Mouse (Mus musculus): Measurements from ENCODE around the gene Gm20388. TPM values are rescaled to one million over a fixed set of nuclear protein-coding genes. Genes with fewer than 3 reads are reported as not detected.

Gene Gm20388
- total and polyA plus RNA-seq, 2 experiments from 2014 or later = 17.3 TPM; not detected in 1

GRCm38 (mm10) chr8:120336087-120336380 lies 425.4 kb downstream of the Gm20388 start:
- Histone ChIP-seq H3K4me1 (ENCODE audit: control insufficient read depth, insufficient read depth) (peaks cover 33% of the 10 kb centered on the region), H3K4me2 (ENCODE audit: low read depth, low read length) (no peak overlapping the region), H3K36me3 (replicated peaks; ENCODE audit: control insufficient read depth, insufficient read depth, low read length) (no peaks in the 10 kb centered on the region), H3K4me3 (ENCODE audit: low read depth, low read length) (no peak overlapping the region), H3K27me3 (ENCODE audit: control insufficient read depth, insufficient read depth, low read length) (no peaks in the 10 kb centered on the region; the same call in 1 of the 2 replicates), H3K9ac (replicated peaks; ENCODE audit: low read depth, low read length) (0 out of 2 replicates have a peak overlapping the region, but pooled peaks have one; percentile 23), H3K9me3 (replicated peaks; ENCODE audit: control insufficient read depth, low read length) (no peaks in the 10 kb centered on the region), H3K27ac (ENCODE audit: low read depth) (no peak overlapping the region)
- WGBS = 9% methylated on average over 9 of the region's 9 CpGs
- no peak; the same call in 1 of the 2 replicates for ATAC-seq (ENCODE audit: insufficient read depth, low read depth)
- TF ChIP-seq EP300 (IDR thresholded peaks at IDR 0.05; ENCODE audit: low read depth) (no peak), CTCF (IDR thresholded peaks at IDR 0.05; ENCODE audit: low read depth) (no peak)
- no peak for DNase-seq (ENCODE audit: low spot score)

- ATAC-seq (ENCODE audit: insufficient read depth, low read depth) = no peak
- Histone ChIP-seq H3K4me1 (ENCODE audit: control insufficient read depth, insufficient read depth) (peaks cover 29% of the 10 kb centered on the region), H3K4me3 (ENCODE audit: low read depth, low read length) (no peak overlapping the region), H3K36me3 (replicated peaks; ENCODE audit: control insufficient read depth, insufficient read depth, low read length) (no peaks in the 10 kb centered on the region), H3K27ac (ENCODE audit: low read depth) (no peak overlapping the region), H3K4me2 (ENCODE audit: low read depth, low read length) (no peak overlapping the region), H3K9me3 (replicated peaks; ENCODE audit: control insufficient read depth, low read length) (no peaks in the 10 kb centered on the region), H3K27me3 (ENCODE audit: control insufficient read depth, insufficient read depth, low read length) (no peaks in the 10 kb centered on the region; the same call in 1 of the 2 replicates), H3K9ac (replicated peaks; ENCODE audit: low read depth, low read length) (no peak overlapping the region)
- TF ChIP-seq CTCF (IDR thresholded peaks at IDR 0.05; ENCODE audit: low read depth) = no peak
- no peak for TF ChIP-seq EP300 (IDR thresholded peaks at IDR 0.05; ENCODE audit: low read depth)
- DNase-seq (ENCODE audit: low spot score) = no peak
- 74% methylated on average over 5 of the region's 5 CpGs for WGBS
These were observed 426.4 kb downstream of the Gm20388 start for GRCm38 (mm10) chr8:120336909-120337555.

GRCm38 (mm10) chr8:120337627-120338026 lies 427.0 kb downstream of the Gm20388 start:
- Histone ChIP-seq H3K9ac (replicated peaks; ENCODE audit: low read depth, low read length) (no peak overlapping the region), H3K27me3 (ENCODE audit: control insufficient read depth, insufficient read depth, low read length) (no peaks in the 10 kb centered on the region; the same call in 1 of the 2 replicates), H3K4me1 (ENCODE audit: control insufficient read depth, insufficient read depth) (peaks cover 27% of the 10 kb centered on the region), H3K4me3 (ENCODE audit: low read depth, low read length) (no peak overlapping the region), H3K9me3 (replicated peaks; ENCODE audit: control insufficient read depth, low read length) (no peaks in the 10 kb centered on the region), H3K27ac (ENCODE audit: low read depth) (no peak overlapping the region), H3K4me2 (ENCODE audit: low read depth, low read length) (no peak overlapping the region), H3K36me3 (replicated peaks; ENCODE audit: control insufficient read depth, insufficient read depth, low read length) (no peaks in the 10 kb centered on the region)
- TF ChIP-seq CTCF (IDR thresholded peaks at IDR 0.05; ENCODE audit: low read depth) (no peak), EP300 (IDR thresholded peaks at IDR 0.05; ENCODE audit: low read depth) (no peak)
- ATAC-seq (ENCODE audit: insufficient read depth, low read depth) (no peak), DNase-seq (ENCODE audit: low spot score) (no peak)
- 83% methylated on average over 5 of the region's 5 CpGs for WGBS

- 83% methylated on average over 7 of the region's 7 CpGs for WGBS
- no peak for DNase-seq (ENCODE audit: low spot score)
- ATAC-seq (ENCODE audit: insufficient read depth, low read depth) = no peak
- Histone ChIP-seq H3K4me2 (ENCODE audit: low read depth, low read length) (no peak overlapping the region), H3K4me3 (ENCODE audit: low read depth, low read length) (no peak overlapping the region), H3K4me1 (ENCODE audit: control insufficient read depth, insufficient read depth) (peaks cover 34% of the 10 kb centered on the region), H3K36me3 (replicated peaks; ENCODE audit: control insufficient read depth, insufficient read depth, low read length) (no peaks in the 10 kb centered on the region), H3K27ac (ENCODE audit: low read depth) (no peak overlapping the region), H3K9me3 (replicated peaks; ENCODE audit: control insufficient read depth, low read length) (no peaks in the 10 kb centered on the region), H3K27me3 (ENCODE audit: control insufficient read depth, insufficient read depth, low read length) (no peaks in the 10 kb centered on the region; the same call in 1 of the 2 replicates), H3K9ac (replicated peaks; ENCODE audit: low read depth, low read length) (no peak overlapping the region)
- TF ChIP-seq EP300 (IDR thresholded peaks at IDR 0.05; ENCODE audit: low read depth) (no peak), CTCF (IDR thresholded peaks at IDR 0.05; ENCODE audit: low read depth) (no peak)
These were observed 428.0 kb downstream of the Gm20388 start for GRCm38 (mm10) chr8:120338678-120339077.

- TF ChIP-seq EP300 (IDR thresholded peaks at IDR 0.05; ENCODE audit: low read depth) (no peak), CTCF (IDR thresholded peaks at IDR 0.05; ENCODE audit: low read depth) (no peak)
- H3K4me3 ChIP-seq (ENCODE audit: low read depth, low read length) = no peak overlapping the region
- H3K27me3 ChIP-seq (ENCODE audit: control insufficient read depth, insufficient read depth, low read length) = no peaks in the 10 kb centered on the region; the same call in 1 of the 2 replicates
- H3K9me3 ChIP-seq (replicated peaks; ENCODE audit: control insufficient read depth, low read length) = no peaks in the 10 kb centered on the region
- whole genome bisulfite sequencing = 19% methylated on average over 6 of the region's 8 CpGs
- DNase-seq (ENCODE audit: low spot score) = peak; percentile 60
- 0 out of 2 replicates have a peak overlapping the region, but pooled peaks have one; percentile 9 for H3K27ac ChIP-seq (ENCODE audit: low read depth)
- no peak overlapping the region for H3K4me2 ChIP-seq (ENCODE audit: low read depth, low read length)
- peak; percentile 31 for ATAC-seq (ENCODE audit: insufficient read depth, low read depth)
- peaks cover 32% of the 10 kb centered on the region for H3K4me1 ChIP-seq (ENCODE audit: control insufficient read depth, insufficient read depth)
- H3K36me3 ChIP-seq (replicated peaks; ENCODE audit: control insufficient read depth, insufficient read depth, low read length) = no peaks in the 10 kb centered on the region
- H3K9ac ChIP-seq (replicated peaks; ENCODE audit: low read depth, low read length) = no peak overlapping the region
These were observed 429.1 kb downstream of the Gm20388 start for GRCm38 (mm10) chr8:120339743-120340142.

GRCm38 (mm10) chr8:120341124-120341523 lies 430.5 kb downstream of the Gm20388 start:
- no peak overlapping the region for H3K4me2 ChIP-seq (ENCODE audit: low read depth, low read length)
- H3K4me3 ChIP-seq (ENCODE audit: low read depth, low read length) = no peak overlapping the region
- no peaks in the 10 kb centered on the region for H3K9me3 ChIP-seq (replicated peaks; ENCODE audit: control insufficient read depth, low read length)
- peaks cover 22% of the 10 kb centered on the region; the same call in 1 of the 2 replicates for H3K4me1 ChIP-seq (ENCODE audit: control insufficient read depth, insufficient read depth)
- WGBS = 81% methylated on average over 10 of the region's 10 CpGs
- ATAC-seq (ENCODE audit: insufficient read depth, low read depth) (no peak), DNase-seq (ENCODE audit: low spot score) (no peak)
- H3K9ac ChIP-seq (replicated peaks; ENCODE audit: low read depth, low read length) = no peak overlapping the region
- no peaks in the 10 kb centered on the region; the same call in 1 of the 2 replicates for H3K27me3 ChIP-seq (ENCODE audit: control insufficient read depth, insufficient read depth, low read length)
- TF ChIP-seq CTCF (IDR thresholded peaks at IDR 0.05; ENCODE audit: low read depth) (no peak), EP300 (IDR thresholded peaks at IDR 0.05; ENCODE audit: low read depth) (no peak)
- H3K36me3 ChIP-seq (replicated peaks; ENCODE audit: control insufficient read depth, insufficient read depth, low read length) = no peaks in the 10 kb centered on the region
- H3K27ac ChIP-seq (ENCODE audit: low read depth) = no peak overlapping the region
